Mouse (Mus musculus) heart, adult 9 months (tissue): ENCODE measurements around the gene Nsd1.

Experiments
- DNase-seq, 2 experiments: peaks; one replicate each; pipeline ENCODE4 v3.0.0; 2022; ENCODE audit warnings: low spot score in 2 of 2

Gene Nsd1

GRCm38 (mm10) chr13:55252820-55253219 is 43.2 kb downstream of the Nsd1 start:
- no peak for DNase-seq

DNA sequence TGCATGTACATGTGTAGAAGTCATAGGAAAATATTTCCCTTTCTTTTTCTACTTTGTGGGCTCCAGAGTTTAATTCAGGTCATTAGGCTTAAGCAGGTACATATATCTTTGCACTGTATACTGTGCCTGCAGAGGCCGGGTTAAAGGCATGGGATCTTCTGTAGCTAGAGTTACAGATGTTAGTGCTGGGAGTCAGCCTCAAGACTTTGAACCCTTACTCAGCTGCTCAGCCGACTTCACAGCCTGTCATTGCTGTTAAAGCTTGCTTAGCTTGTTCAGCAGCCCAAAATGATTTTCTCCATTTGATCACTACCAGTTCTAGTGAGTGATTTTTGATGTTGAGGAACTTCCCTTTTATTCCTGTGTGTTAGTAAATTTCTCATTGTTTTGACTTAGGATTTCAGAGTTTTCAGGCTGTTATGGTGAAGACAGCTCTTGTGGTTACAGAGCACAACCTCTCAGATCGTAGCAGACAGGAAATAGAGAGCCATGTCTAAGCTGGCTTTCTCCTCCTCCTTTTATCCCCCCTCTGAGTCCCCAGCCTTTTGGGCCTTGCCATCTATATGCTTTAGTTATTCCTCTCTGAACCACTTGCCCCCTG is 45.6 kb downstream of the Nsd1 start:
- no peak for DNase-seq

DNA sequence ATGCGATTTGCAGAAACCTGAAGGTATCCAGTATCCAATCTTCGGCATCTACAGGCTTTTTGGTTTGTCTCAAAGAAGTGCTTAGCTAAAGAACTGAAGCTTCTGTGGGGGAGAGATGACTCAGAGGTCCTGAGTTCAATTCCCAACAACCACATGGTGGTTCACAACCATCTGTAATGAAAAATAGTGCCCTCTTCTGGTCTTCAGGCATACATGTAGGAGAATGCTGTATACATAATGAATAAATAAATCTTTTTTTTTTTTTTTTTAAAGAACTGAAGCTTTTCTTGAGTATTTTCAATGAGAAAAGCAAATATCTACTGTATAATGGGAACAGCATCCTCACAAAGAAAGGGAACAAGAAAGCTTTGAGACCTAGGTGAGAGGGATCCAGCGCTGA is 49.1 kb downstream of the Nsd1 start:
- no peak for DNase-seq

DNA sequence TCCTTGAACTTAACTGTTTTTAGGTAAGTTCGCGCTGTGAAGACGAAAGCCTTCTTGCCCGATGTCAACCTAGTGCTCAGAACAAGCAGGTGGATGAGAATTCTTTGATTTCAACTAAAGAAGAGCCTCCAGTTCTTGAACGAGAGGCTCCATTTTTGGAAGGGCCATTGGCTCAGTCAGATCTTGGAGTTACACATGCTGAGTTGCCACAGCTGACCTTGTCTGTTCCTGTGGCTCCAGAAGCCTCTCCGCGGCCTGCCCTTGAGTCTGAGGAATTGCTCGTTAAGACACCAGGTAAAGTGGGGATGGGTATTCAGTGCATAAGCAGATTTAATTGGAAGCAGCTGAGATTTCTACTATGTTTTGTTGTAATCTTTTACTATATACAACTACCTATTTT is 51.9 kb downstream of the Nsd1 start:
- no peak for DNase-seq

DNA sequence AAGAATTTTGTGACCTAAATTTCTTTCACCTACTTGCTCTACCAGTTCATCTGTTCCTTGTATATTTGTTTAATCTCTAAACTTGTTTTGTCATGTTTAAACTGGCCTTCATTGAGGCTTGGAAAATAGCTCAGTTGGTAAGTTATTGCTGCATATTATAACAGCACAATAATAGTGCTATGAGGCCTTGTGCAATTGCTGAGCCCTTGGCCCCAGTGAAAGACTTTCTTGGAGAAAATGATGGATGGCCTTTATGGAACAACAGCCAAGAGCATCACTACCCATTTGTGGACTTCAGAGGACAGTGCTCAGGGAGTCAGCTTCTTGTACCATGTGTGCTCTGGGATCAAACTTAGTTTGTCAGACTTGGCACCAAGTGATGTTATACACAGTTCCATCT is 52.5 kb downstream of the Nsd1 start:
- DNase-seq: no peak

DNA sequence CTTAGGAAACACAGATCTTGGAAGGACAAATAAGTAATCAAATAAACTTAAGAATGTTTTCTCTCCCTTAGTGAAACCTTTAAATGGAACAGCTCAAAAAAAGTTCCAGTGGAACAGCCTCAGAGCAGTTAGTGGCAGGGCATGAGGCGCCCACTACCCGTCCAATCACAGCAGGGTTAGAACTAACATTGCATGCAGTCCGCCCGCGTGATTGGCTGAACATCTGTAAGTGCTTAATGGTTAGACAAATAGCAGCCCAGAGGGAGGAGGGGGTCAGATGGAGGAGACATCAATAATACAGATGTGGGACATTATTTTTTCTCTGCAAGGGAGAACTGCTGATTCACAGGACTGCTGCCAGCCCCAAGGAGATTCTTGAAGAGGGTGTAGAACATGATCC is 67.6 kb downstream of the Nsd1 start:
- no peak for DNase-seq

GRCm38 (mm10) chr13:55277646-55278045 is 68.1 kb downstream of the Nsd1 start:
- DNase-seq: no peak

GRCm38 (mm10) chr13:55288854-55289253 is 79.3 kb downstream of the Nsd1 start:
- no peak for DNase-seq

- no peak for DNase-seq
Observed at GRCm38 (mm10) chr13:55296760-55297159, 87.2 kb downstream of the Nsd1 start.

DNA sequence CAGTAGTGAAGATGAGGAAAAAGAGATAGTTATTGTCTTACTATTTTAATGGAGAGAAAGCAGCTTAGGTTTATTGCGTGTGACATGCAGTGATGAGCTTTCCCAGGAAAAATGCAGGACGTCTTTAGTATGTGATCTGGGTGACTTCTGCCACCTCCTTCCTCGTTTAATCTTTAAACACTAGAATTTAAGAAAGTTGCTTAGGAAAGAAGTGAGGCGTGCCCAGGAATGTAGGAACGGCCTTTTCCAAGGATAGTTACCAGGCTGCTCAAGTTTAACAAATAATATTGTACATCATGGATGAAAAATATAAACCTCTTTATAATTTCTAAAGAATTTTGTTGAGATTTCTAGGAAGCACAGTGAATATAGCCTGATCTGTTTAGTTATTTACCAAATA is 91.3 kb downstream of the Nsd1 start:
- no peak for DNase-seq

- no peak for DNase-seq
Observed at GRCm38 (mm10) chr13:55312028-55312630, 102.5 kb downstream of the Nsd1 start.

DNA sequence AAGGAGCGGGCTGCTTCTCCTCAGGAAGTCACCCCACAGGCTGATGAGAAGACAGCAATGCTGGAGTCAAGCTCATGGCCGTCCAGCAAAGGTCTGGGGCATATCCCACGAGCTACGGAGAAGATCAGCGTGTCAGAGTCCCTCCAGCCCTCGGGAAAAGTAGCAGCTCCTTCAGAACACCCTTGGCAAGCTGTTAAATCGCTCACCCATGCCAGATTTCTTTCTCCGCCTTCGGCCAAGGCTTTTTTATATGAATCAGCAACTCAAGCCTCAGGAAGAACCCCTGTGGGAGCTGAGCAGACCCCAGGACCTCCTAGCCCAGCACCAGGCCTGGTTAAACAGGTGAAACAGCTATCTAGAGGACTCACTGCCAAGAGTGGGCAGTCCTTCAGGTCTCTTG is 103.5 kb downstream of the Nsd1 start:
- DNase-seq: no peak

DNA sequence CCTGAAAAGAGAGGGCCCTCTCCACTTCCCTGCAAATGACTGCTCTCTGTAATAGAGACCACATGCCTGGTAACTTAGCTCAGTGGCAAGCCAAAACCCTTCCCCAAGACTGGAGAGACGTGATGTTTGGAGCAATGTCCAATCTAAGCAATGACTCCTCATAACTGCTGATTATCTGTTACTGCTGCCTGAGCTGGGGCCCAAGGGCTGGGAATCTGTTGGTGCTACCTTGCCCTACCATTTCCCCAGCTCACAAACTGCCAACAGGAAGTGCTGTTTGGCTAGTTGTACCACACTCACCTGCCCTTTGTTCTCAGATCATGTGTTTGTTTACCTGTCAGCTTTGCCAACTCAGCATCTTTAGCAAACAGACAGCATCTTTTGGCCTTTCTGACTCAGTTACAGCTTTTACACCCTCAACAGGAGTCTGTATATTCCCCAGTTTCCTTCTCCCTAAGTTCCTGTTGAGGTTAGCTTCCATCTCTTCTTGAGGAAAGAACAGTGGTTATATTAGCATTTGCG is 105.4 kb downstream of the Nsd1 start:
- no peak for DNase-seq

- DNase-seq: no peak
Observed at GRCm38 (mm10) chr13:55318351-55318750, 108.8 kb downstream of the Nsd1 start.

DNA sequence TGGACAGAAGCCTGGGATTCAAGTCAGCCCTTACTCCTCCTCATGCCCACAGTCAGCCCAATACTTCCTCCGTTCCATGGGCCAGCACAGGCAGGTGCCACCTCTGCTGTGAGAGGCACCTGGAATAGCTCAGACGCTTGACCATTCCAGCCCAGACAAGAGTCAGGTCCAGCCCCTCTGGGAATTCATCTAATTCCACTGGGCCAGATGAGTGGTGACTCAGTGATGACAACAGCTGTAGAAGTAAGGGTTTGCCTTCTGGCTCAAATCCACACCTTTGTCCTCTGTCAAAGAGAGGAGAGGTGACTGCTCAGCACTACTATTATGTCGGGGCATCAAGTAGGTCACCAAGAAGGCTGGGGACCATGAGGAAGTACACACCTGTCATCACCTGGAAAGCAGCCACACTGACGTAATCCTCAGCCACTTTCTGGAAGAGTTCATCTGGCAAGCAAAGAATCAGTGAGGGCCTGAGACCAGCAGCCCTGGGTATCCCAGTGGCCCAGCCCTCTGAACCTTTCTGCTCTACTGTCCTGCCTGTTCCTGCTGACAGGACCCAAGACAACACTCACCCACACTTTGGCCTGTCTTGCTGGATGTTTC is 110.5 kb downstream of the Nsd1 start, which contains the start of gene Prelid1:
Prelid1 (plus strand) TSS at position 570 of the 603 bp plus-strand sequence.
- DNase-seq: no peak

DNA sequence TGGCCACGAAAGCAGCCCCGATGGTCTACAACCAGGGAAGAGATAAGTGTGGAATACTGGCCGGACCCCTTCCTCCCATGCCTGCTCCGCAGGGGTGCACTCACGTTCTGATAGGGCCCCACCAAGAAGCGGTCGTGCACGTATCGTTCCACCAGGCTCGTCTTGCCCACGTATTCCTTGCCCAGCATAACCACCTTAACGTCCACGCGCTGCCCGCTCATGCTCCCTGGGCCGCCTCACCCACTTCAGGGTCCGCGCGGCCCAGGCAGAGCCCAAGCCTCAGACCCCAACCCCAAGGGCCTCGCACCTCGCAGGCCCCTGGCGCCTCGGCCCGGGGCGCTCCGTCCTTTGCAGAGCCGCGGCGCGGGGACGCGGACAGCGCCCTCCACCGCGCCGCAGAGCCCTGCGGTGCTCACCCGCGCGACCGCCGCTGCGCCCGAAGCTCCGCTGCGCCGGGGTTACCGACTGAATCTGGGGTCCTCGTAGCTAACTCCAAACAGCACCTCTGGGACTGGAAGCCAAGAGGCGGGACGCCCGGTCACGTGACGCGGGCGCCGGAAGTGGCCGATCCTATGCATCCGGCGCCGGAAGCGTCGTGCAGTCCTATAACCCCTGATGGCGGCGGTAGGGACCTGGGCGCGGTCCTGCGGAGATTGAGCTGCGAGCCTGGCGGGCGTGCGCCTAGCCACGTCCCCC is 112.0 kb downstream of the Nsd1 start, which contains the start of gene Rab24:
Rab24 (minus strand) TSS at position 513 of the 696 bp plus-strand sequence.
- peak; percentile 85 to 88 for DNase-seq

DNA sequence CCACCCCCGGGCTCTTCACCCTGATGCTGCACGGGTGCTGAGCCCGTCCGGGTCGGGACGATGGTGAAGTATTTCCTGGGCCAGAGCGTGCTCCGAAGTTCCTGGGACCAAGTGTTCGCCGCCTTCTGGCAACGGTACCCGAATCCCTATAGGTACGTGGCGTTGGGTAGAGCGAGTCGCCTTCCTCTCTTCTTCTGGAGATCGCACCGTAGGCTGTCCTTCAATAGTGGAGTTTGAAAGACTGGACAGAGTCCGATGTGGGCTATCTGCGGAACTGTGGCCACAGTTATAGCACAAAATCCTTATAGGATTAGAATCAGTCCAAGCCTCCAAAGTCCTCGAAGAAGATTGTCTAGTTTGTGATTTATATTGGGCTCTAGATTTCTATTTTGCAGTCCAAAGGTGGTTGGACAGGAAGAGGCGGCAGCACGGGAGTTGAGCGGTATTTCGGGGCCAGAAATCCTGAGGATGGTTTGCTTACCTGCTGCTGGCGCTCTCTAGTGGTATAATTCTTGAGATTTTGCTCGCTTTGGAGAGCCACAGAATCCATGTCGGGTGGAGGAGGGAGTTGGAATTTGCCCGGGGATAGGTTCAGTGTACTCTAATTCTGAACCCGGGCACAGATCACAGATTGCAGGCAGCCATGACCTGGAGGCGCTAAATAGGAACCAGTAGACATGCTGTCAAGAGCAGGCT is 112.7 kb downstream of the Nsd1 start:
- peak in 1 of 2 experiments; percentile 17 for DNase-seq

GRCm38 (mm10) chr13:55325596-55325995 is 116.0 kb downstream of the Nsd1 start:
- no peak for DNase-seq

GRCm38 (mm10) chr13:55327169-55327568 is 117.6 kb downstream of the Nsd1 start:
- no peak for DNase-seq

- peak; percentile 73 to 82 for DNase-seq
Observed at GRCm38 (mm10) chr13:55327633-55328032, 118.1 kb downstream of the Nsd1 start.

- no peak for DNase-seq
Observed at GRCm38 (mm10) chr13:55328171-55328570, 118.6 kb downstream of the Nsd1 start.

GRCm38 (mm10) chr13:55328641-55329040 is 119.1 kb downstream of the Nsd1 start:
- DNase-seq: no peak
